Mouse (Mus musculus): Measurements from ENCODE around the gene Dstyk. TPM values are rescaled to one million over a fixed set of nuclear protein-coding genes. Genes with fewer than 3 reads are reported as not detected.
A peak's percentile ranks its signal among the peaks of the same experiment; 100 is the strongest.

Dstyk gene
- polyA plus RNA-seq, 1 experiment from 2014 or later = 8.6 TPM

GRCm38 (mm10) chr1:132422912-132423696, 5.7 kb downstream of the Dstyk start:
- Histone ChIP-seq H3K27ac (replicated peaks) (no peak overlapping the region), H3K9ac (no peak overlapping the region), H3K36me3 (no peaks in the 10 kb centered on the region; the same call in 1 of the 2 replicates), H3K27me3 (no peaks in the 10 kb centered on the region), H3K4me1 (replicated peaks) (peaks cover 17% of the 10 kb centered on the region), H3K9me3 (no peaks in the 10 kb centered on the region), H3K4me2 (no peak overlapping the region), H3K4me3 (no peak overlapping the region)
- 92% methylated on average over 5 of the region's 5 CpGs for WGBS
- ATAC-seq (ENCODE audit: low FRiP score, low read depth) = no peak

GRCm38 (mm10) chr1:132425600-132425999, 8.2 kb downstream of the Dstyk start:
- no peaks in the 10 kb centered on the region; the same call in 1 of the 2 replicates for H3K36me3 ChIP-seq
- no peak overlapping the region for H3K27ac ChIP-seq (replicated peaks)
- no peak overlapping the region for H3K4me2 ChIP-seq
- no peaks in the 10 kb centered on the region for H3K9me3 ChIP-seq
- no peaks in the 10 kb centered on the region for H3K27me3 ChIP-seq
- no peak for ATAC-seq (ENCODE audit: low FRiP score, low read depth)
- no peak overlapping the region for H3K4me3 ChIP-seq
- H3K9ac ChIP-seq = no peak overlapping the region
- peaks cover 10% of the 10 kb centered on the region for H3K4me1 ChIP-seq (replicated peaks)

- Histone ChIP-seq H3K9me3 (no peaks in the 10 kb centered on the region), H3K4me2 (no peak overlapping the region), H3K27ac (replicated peaks) (0 out of 2 replicates have a peak overlapping the region, but pooled peaks have one; percentile 33), H3K4me1 (replicated peaks) (peaks cover 42% of the 10 kb centered on the region), H3K9ac (no peak overlapping the region), H3K27me3 (no peaks in the 10 kb centered on the region), H3K36me3 (0 out of 2 replicates have a peak, but pooled peaks cover 5% of the 10 kb centered on the region), H3K4me3 (no peak overlapping the region)
- ATAC-seq (ENCODE audit: low FRiP score, low read depth) = peak; percentile 68; the same call in 1 of the 2 replicates
- WGBS = 34% methylated on average over 3 of the region's 3 CpGs
Measured at GRCm38 (mm10) chr1:132430818-132431217, 13.5 kb downstream of the Dstyk start.

DNA sequence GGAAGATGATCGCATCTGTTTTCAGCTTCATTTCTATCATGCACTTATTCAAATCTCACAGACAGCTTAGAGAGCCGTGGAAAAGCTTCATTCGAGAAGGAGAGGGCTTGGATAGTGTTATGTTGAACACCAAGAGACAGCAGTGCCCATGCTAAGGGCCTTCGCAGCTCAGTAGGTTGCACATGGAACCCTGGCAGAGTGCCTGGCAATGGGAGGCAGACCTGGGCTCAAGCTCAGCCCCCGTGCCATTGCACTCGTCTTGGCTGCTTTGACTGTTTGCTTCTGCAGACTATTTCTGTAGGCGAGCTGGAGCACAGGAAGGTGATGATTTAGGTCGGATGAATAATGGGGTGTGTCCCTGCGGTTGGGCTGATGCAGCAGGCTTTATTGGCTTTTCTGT, 14.4 kb downstream of the Dstyk start:
- ATAC-seq (ENCODE audit: low FRiP score, low read depth) = peak; percentile 55; the same call in 1 of the 2 replicates
- H3K27ac ChIP-seq (replicated peaks) = peak overlapping the region; percentile 33; the same call in 1 of the 2 replicates

GRCm38 (mm10) chr1:132433349-132433748, 16.0 kb downstream of the Dstyk start:
- Histone ChIP-seq H3K36me3 (0 out of 2 replicates have a peak, but pooled peaks cover 7% of the 10 kb centered on the region), H3K27ac (replicated peaks) (no peak overlapping the region), H3K4me3 (no peak overlapping the region), H3K9ac (no peak overlapping the region), H3K9me3 (no peaks in the 10 kb centered on the region), H3K4me1 (replicated peaks) (peaks cover 44% of the 10 kb centered on the region), H3K4me2 (no peak overlapping the region), H3K27me3 (no peaks in the 10 kb centered on the region)
- 35% methylated on average over 5 of the region's 5 CpGs for WGBS
- ATAC-seq (ENCODE audit: low FRiP score, low read depth) = no peak

More for the DNA sequence above, 14.4 kb downstream of the Dstyk start:
- WGBS = 62% methylated on average over 9 of the region's 9 CpGs
- no peak overlapping the region for H3K9ac ChIP-seq
- H3K27me3 ChIP-seq = no peaks in the 10 kb centered on the region
- H3K9me3 ChIP-seq = no peaks in the 10 kb centered on the region
- H3K4me1 ChIP-seq (replicated peaks) = peaks cover 42% of the 10 kb centered on the region
- no peak overlapping the region for H3K4me2 ChIP-seq
- H3K36me3 ChIP-seq = 0 out of 2 replicates have a peak, but pooled peaks cover 7% of the 10 kb centered on the region
- H3K4me3 ChIP-seq = no peak overlapping the region

GRCm38 (mm10) chr1:132434032-132434431, 16.7 kb downstream of the Dstyk start:
- 88% methylated on average over 12 of the region's 12 CpGs for WGBS
- Histone ChIP-seq H3K36me3 (0 out of 2 replicates have a peak, but pooled peaks cover 7% of the 10 kb centered on the region), H3K9me3 (no peaks in the 10 kb centered on the region), H3K9ac (no peak overlapping the region), H3K4me2 (no peak overlapping the region), H3K4me3 (no peak overlapping the region), H3K27me3 (no peaks in the 10 kb centered on the region), H3K27ac (replicated peaks) (no peak overlapping the region), H3K4me1 (replicated peaks) (peaks cover 44% of the 10 kb centered on the region)
- no peak for ATAC-seq (ENCODE audit: low FRiP score, low read depth)

GRCm38 (mm10) chr1:132436320-132436958, 19.1 kb downstream of the Dstyk start:
- Histone ChIP-seq H3K9ac (no peak overlapping the region), H3K4me1 (replicated peaks) (peaks cover 31% of the 10 kb centered on the region), H3K4me3 (no peak overlapping the region), H3K27me3 (no peaks in the 10 kb centered on the region), H3K9me3 (no peaks in the 10 kb centered on the region), H3K27ac (replicated peaks) (no peak overlapping the region), H3K4me2 (no peak overlapping the region), H3K36me3 (peaks cover 15% of the 10 kb centered on the region)
- 68% methylated on average over 4 of the region's 4 CpGs for WGBS
- ATAC-seq (ENCODE audit: low FRiP score, low read depth) = no peak

- Histone ChIP-seq H3K27ac (replicated peaks) (no peak overlapping the region), H3K9ac (no peak overlapping the region), H3K4me2 (no peak overlapping the region), H3K27me3 (no peaks in the 10 kb centered on the region), H3K4me1 (replicated peaks) (peaks cover 26% of the 10 kb centered on the region), H3K9me3 (no peaks in the 10 kb centered on the region), H3K36me3 (peaks cover 20% of the 10 kb centered on the region), H3K4me3 (no peak overlapping the region)
- 54% methylated on average over 1 of the region's 1 CpGs for WGBS
- ATAC-seq (ENCODE audit: low FRiP score, low read depth) = no peak
Measured at GRCm38 (mm10) chr1:132436960-132437359, 19.6 kb downstream of the Dstyk start.

DNA sequence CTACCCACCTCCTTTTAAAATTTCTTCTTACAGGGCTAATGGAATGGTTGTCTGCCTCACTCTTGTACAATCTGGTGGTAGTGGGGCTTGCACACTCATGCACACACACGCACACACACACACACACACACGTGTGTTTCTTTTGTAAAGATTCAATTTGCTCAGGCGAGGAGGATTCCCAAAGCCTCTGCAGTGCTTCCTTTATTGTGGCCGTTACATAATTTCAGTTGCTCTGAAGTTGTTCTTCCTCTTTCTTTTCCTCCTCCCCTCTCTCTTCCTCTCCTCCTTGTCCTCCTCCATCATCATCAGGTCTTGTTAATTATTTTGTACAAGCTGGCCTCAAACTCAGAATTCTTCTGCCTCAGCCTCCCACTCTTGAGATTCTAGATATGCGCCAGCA, 20.0 kb downstream of the Dstyk start:
- no peak overlapping the region for H3K4me2 ChIP-seq
- H3K27ac ChIP-seq (replicated peaks) = no peak overlapping the region; the same call in 1 of the 2 replicates
- H3K9me3 ChIP-seq = no peaks in the 10 kb centered on the region
- no peak overlapping the region for H3K9ac ChIP-seq
- no peak overlapping the region for H3K4me3 ChIP-seq
- H3K36me3 ChIP-seq = peaks cover 20% of the 10 kb centered on the region
- no peaks in the 10 kb centered on the region for H3K27me3 ChIP-seq
- H3K4me1 ChIP-seq (replicated peaks) = peaks cover 22% of the 10 kb centered on the region
- 78% methylated on average over 5 of the region's 5 CpGs for WGBS
- no peak for ATAC-seq (ENCODE audit: low FRiP score, low read depth)

DNA sequence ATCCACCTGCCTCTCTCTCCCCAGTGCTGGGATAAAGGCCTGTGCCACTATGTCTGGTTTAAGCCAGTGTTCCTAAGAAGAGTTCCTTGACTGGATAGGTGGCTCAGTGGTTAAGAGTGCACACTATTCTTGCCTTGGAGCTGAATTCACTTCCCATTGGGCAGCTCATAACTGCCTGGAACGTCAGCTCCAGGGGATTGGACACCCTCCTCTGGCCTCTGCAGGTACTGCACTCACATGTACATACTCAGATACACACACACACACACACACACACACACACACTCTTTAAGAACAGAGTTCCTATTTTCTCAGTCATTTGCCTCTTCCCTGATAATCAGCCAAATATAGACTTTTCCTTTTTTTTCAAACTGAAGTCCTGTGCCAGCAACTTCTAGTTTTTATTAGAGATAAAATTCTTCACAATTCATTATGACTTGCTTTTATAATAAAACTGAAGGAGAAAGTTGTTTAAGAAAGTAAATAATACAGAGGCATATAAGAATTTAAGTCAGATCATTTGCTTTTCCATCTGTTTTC, 23.6 kb downstream of the Dstyk start:
- H3K4me1 ChIP-seq (replicated peaks) = 0 out of 2 replicates have a peak, but pooled peaks cover 3% of the 10 kb centered on the region
- H3K9ac ChIP-seq = no peak overlapping the region
- no peak for ATAC-seq (ENCODE audit: low FRiP score, low read depth)
- H3K4me3 ChIP-seq = no peak overlapping the region
- H3K27ac ChIP-seq (replicated peaks) = no peak overlapping the region
- WGBS = 75% methylated on average over 1 of the region's 1 CpGs
- H3K4me2 ChIP-seq = no peak overlapping the region
- H3K27me3 ChIP-seq = no peaks in the 10 kb centered on the region
- H3K36me3 ChIP-seq = peaks cover 14% of the 10 kb centered on the region
- H3K9me3 ChIP-seq = no peaks in the 10 kb centered on the region

GRCm38 (mm10) chr1:132449742-132450141, 32.4 kb downstream of the Dstyk start:
- H3K27me3 ChIP-seq = no peaks in the 10 kb centered on the region
- no peak overlapping the region for H3K4me2 ChIP-seq
- H3K9me3 ChIP-seq = no peaks in the 10 kb centered on the region
- no peak overlapping the region for H3K4me3 ChIP-seq
- H3K27ac ChIP-seq (replicated peaks) = no peak overlapping the region
- WGBS = 90% methylated on average over 7 of the region's 7 CpGs
- ATAC-seq (ENCODE audit: low FRiP score, low read depth) = no peak
- no peak overlapping the region for H3K9ac ChIP-seq
- H3K4me1 ChIP-seq (replicated peaks) = no peaks in the 10 kb centered on the region
- H3K36me3 ChIP-seq = peaks cover 25% of the 10 kb centered on the region

DNA sequence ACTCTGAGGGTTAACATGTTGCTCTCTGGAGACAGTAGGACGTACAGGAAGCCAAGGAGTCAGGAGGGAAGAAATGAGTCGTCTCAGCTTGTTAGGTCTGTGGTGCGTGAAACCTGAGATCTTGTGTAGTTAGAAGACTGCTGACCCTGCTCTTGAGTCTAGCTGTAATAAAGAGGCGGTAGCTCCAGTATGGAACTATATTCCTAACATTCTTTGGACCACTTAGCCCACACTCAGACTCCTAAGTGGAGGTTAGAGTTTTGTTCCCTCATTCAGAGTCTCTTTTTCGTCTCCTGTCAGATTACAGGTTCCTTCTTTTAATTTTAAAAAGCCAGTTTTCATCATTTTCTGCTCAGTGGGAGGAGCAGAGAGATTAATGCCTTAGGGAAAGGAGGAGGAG, 47.3 kb downstream of the Dstyk start:
- peaks cover 42% of the 10 kb centered on the region for H3K36me3 ChIP-seq

More for the DNA sequence above, 47.3 kb downstream of the Dstyk start:
- Histone ChIP-seq H3K27me3 (no peaks in the 10 kb centered on the region), H3K9me3 (no peaks in the 10 kb centered on the region), H3K9ac (no peak overlapping the region), H3K4me2 (no peak overlapping the region), H3K4me3 (no peak overlapping the region), H3K4me1 (replicated peaks) (no peaks in the 10 kb centered on the region), H3K27ac (replicated peaks) (no peak overlapping the region)
- ATAC-seq (ENCODE audit: low FRiP score, low read depth) = no peak
- 86% methylated on average over 5 of the region's 5 CpGs for WGBS

Data from hindbrain, embryonic 15.5 days (tissue).